ENCODE assay signal across 19 mouse cellular contexts in the genomic region with DNA sequence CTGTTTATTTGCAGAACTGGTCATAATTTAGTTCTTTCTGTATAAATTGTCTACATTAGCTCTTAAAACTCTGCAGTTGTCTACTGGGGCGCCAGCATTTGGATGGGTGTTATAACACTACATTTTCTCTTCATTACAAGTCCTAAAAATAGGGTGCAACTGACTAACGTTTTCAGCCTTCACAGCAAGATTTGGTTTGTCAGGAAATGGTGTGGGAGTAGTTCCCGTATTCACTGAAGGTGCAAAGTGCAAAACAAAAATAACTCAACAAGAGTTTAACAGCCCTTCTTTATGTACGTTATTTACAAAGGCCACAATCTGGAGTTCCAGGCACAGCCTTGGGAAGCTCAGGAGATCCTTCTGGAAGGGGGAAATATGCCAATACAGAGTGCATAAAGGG.
DNase-seq lines count a peak whose midpoint lies in the region; ATAC-seq and TF ChIP-seq lines count a peak whose summit lies in the region.
"Had no signal": no experiment of that assay in that cellular context is flagged by ENCODE, and none has a peak within 500 bp of the region (broad histone marks: within the 10 kb centered on the region; RNA-seq: fewer than 3 reads in every experiment).

No protein-coding gene starts in this region.

- peak; percentile 4 for DNase-seq in forebrain, embryonic 14.5 days (ENCODE audit: low spot score)
- DNase-seq in lung, postnatal 10 days = peak; percentile 2
- DNase-seq in lung, adult 2 months = no peak
- peak; percentile 17 to 36 for DNase-seq in left cerebral cortex, adult 18-20 months (ENCODE audit: low spot score in 2 of 2)
- DNase-seq in right cerebral cortex, postnatal 36 days (ENCODE audit: low spot score in 2 of 2) = peak; percentile 28 to 50
- no peak for DNase-seq in adrenal gland, adult 2 months
- DNase-seq: adrenal gland, postnatal 36 days; cerebellum, adult 11 months; heart, postnatal 4 days; kidney, adult 11 months; lung, postnatal 36 days had no signal

- no peak for ATAC-seq in forebrain, embryonic 14.5 days
- ATAC-seq in forebrain, embryonic 12.5 days (ENCODE audit: low FRiP score) = no peak
- no peak for ATAC-seq in erythroblast, adult 5-6 weeks (replicated peaks; ENCODE audit: low FRiP score, poor library complexity, severe bottlenecking)
- ATAC-seq: midbrain, embryonic 16.5 days had no signal

- no peak overlapping the region for H3K27ac ChIP-seq in forebrain, embryonic 14.5 days (ENCODE audit: low read depth, low read length)
- no peak overlapping the region for H3K27ac ChIP-seq in forebrain, embryonic 12.5 days
- H3K27ac ChIP-seq: neural tube, embryonic 15.5 days; stomach, embryonic 15.5 days had no signal

- WGBS in forebrain, embryonic 14.5 days = 75% methylated on average over 4 of the region's 4 CpGs
- 83% methylated on average over 4 of the region's 4 CpGs for WGBS in forebrain, embryonic 12.5 days
- 45% methylated on average over 4 of the region's 4 CpGs for WGBS in lung, adult 2 months

- no peak overlapping the region for H3K4me2 ChIP-seq in forebrain, embryonic 14.5 days (ENCODE audit: low read length)
- H3K4me2 ChIP-seq in forebrain, embryonic 12.5 days = no peak overlapping the region
- H3K4me2 ChIP-seq: liver, embryonic 11.5 days; neural tube, embryonic 15.5 days; stomach, embryonic 15.5 days had no signal

- no peaks in the 10 kb centered on the region for H3K36me3 ChIP-seq in forebrain, embryonic 14.5 days (ENCODE audit: control insufficient read depth, insufficient read depth, low read length)
- H3K36me3 ChIP-seq in forebrain, embryonic 12.5 days (replicated peaks) = no peaks in the 10 kb centered on the region
- H3K36me3 ChIP-seq: G1E; neural tube, embryonic 15.5 days; stomach, embryonic 15.5 days had no signal

- no peaks in the 10 kb centered on the region for H3K4me1 ChIP-seq in forebrain, embryonic 14.5 days (ENCODE audit: control insufficient read depth, insufficient read depth, low read length)
- H3K4me1 ChIP-seq in forebrain, embryonic 12.5 days = no peaks in the 10 kb centered on the region
- no peaks in the 10 kb centered on the region for H3K4me1 ChIP-seq in lung, adult 2 months (ENCODE audit: control insufficient read depth, insufficient read depth, low read length)
- H3K4me1 ChIP-seq: neural tube, embryonic 15.5 days; stomach, embryonic 15.5 days had no signal

- H3K27me3 ChIP-seq in forebrain, embryonic 14.5 days (replicated peaks; ENCODE audit: control insufficient read depth, insufficient read depth, low read length) = no peaks in the 10 kb centered on the region
- no peaks in the 10 kb centered on the region for H3K27me3 ChIP-seq in forebrain, embryonic 12.5 days
- H3K27me3 ChIP-seq: neural tube, embryonic 15.5 days; stomach, embryonic 15.5 days had no signal

- TF ChIP-seq CTCF in lung, adult 2 months (IDR thresholded peaks at IDR 0.05; ENCODE audit: insufficient read depth, low read length) = no peak

- TF ChIP-seq POLR2A in lung, adult 2 months (IDR thresholded peaks at IDR 0.05; ENCODE audit: borderline replicate concordance, extremely low read depth, low read depth, low read length) = no peak

- no peak overlapping the region for H3K9ac ChIP-seq in forebrain, embryonic 14.5 days (ENCODE audit: low read length)
- H3K9ac ChIP-seq in forebrain, embryonic 12.5 days = no peak overlapping the region
- H3K9ac ChIP-seq: neural tube, embryonic 15.5 days; stomach, embryonic 15.5 days had no signal

- no peaks in the 10 kb centered on the region for H3K9me3 ChIP-seq in forebrain, embryonic 14.5 days (replicated peaks; ENCODE audit: control insufficient read depth, low read length)
- no peaks in the 10 kb centered on the region for H3K9me3 ChIP-seq in forebrain, embryonic 12.5 days
- H3K9me3 ChIP-seq: G1E; neural tube, embryonic 15.5 days; stomach, embryonic 15.5 days had no signal

- H3K4me3 ChIP-seq in forebrain, embryonic 14.5 days (ENCODE audit: low read depth, low read length) = no peak overlapping the region
- H3K4me3 ChIP-seq in forebrain, embryonic 12.5 days (replicated peaks) = no peak overlapping the region
- no peak overlapping the region for H3K4me3 ChIP-seq in lung, adult 2 months (replicated peaks; ENCODE audit: extremely low read depth, low read depth, low read length)
- H3K4me3 ChIP-seq: erythroblast, embryonic 14.5 days; neural tube, embryonic 15.5 days; stomach, embryonic 15.5 days had no signal

Comparison
In these comparisons a context has a peak if more than half of its experiments do, and no peak if none do; other contexts are left out.
1. DNase-seq: peak in forebrain, embryonic 14.5 days (single experiment), lung, postnatal 10 days (single experiment), left cerebral cortex, adult 18-20 months (2 of 2) and right cerebral cortex, postnatal 36 days (2 of 2); none in lung, adult 2 months (single experiment) and adrenal gland, adult 2 months (single experiment).